Mouse (Mus musculus) left cerebral cortex, postnatal 10 days (tissue): ENCODE measurements around the gene Hrh1. TPM values are rescaled to one million over a fixed set of nuclear protein-coding genes. Genes with fewer than 3 reads are reported as not detected.

Source experiments
- DNase-seq, 2 experiments: peaks; one replicate each; pipeline ENCODE4 v3.0.0; 2021 to 2022; ENCODE audit warnings: low spot score in 2 of 2, mixed read lengths in 1 of 2; ENCODE audit errors: extremely low spot score in 1 of 2
- intact Hi-C: fragments of 180-260 bp; cut with DNase I; formaldehyde crosslinking; loops from one replicate; pipeline ENCODE4 v1.15.1; 2025
- total RNA-seq, 2 experiments: library from RNA; stranded (reverse); gene quantifications; 2 replicates each; pipeline ENCODE4 v1.2.3; 2021

Gene Hrh1
- total RNA-seq: 10 to 100 TPM; 13.7 to 15.8 TPM

DNA sequence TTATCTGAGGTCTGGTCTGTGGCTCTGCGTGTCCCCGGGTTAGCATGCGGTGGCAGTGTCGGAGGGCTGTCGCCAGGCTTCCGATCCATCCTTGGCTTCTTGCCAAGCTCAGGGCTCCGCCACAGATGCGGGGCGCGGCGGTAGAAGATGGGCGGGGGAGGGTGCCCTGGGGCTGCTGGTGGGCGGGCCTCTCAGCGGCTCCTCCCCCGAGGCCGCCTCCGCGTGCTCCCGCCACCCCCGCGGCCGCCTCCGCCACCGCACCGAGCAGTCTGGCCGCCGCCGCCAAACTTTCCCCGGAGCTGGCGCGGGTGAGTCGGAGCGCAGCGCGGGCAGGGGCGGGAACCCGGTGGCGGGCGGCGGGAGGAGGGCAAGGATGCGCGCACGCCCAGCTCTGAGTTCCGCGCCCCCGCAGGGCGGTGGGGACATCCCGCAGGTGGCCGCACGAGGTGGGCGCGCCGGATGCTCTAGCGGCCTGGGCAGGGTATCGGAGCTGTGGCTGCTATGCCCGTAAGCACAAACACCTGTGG, at the start of gene Hrh1:
Gene Hrh1, plus strand, starts transcription at position 246 of the 527 bp plus-strand sequence.
- DNase-seq: peak in 1 of 2 experiments; percentile 75
- intact Hi-C loops: loop anchor here (5.0 kb wide), 2 partner anchors 35 to 50 kb away; no protein-coding TSS in a partner anchor

DNA sequence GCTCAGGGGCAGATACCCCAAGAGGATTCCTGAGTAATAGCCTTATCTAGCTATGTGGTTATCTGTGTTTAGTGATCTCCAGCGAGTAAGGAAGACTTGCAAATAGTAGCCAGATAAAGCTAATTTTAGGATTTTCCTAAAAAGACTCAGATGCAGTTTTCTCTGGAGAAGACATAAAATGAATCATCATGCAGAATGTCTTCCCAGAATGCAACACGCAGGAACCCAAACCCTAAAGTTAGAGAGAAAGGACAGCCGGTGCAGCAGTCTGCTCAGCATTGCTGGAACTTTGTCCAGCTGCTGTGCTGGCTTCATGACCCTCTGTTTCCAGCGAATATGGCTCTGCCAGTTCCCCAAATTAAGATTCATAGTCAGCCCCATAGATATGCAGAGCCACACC, 43.1 kb upstream of the Hrh1 start:
- intact Hi-C loops: loop anchor here (10.0 kb wide), 1 partner anchor 100 kb away; no protein-coding TSS in a partner anchor
- DNase-seq: no peak

DNA sequence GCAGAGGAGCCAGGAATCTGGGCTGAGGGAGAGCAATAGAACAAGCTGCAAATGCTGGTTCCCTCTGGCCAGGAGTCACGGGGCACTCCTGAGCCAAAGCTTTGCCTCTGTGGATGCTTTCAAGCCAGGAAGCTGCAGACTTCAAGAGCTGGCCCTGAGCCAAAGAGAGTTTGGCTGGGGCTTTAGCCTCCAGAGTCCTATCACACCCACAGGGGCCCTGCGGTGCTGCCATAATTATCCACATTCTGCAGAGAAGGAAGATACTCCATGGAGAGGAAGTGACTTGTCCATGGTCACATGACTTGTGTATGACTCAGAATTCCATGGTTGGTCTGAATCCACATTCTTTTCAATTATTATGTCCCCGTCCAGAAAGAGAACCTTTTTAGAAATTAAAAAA, 39.6 kb upstream of the Hrh1 start:
- intact Hi-C loops: loop anchor here (10.0 kb wide), 1 partner anchor 97 kb away; no protein-coding TSS in a partner anchor
- DNase-seq: peak in 1 of 2 experiments; percentile 76

DNA sequence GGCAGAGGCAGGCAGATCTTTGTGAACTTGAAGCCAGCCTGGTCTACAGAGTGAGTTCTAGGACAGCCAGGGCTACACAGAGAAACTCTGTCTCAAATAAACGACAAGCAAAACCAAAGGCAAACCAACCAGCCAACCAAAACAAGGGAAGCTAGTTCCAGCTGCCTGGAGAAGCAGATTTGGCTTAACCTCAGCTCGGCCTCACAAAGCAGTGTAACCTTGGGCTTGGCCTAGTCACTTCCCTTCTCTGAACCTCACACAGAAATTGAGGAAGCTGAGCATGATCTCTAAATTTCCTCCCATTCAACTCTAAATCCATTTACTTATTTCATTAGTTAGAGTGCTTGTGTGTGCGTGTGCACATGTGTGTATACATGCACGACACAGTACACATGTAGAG, 35.4 kb upstream of the Hrh1 start:
- intact Hi-C loops: loop anchor here (5.0 kb wide), 1 partner anchor 35 kb away; the partner anchor contains the start of gene Hrh1

DNA sequence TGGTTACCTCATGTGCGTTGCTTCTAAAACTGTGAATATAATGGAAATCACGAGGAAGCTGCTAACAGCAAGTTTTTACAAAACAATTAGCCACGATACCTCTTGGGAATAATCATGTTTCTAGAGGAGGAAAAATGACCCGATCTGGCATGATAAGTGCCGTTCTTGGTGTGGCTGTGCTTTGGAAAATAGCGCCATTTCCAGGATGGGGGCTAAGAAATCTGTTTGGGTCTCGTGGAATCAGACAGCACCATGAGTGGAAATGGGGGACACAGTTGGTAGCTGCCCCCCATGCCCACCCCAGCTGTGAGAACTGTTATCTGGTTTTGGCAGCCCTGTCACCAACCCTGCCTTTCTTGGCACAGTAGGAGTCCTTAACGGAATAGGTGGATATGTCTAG, 34.0 kb upstream of the Hrh1 start:
- no peak for DNase-seq
- intact Hi-C loops: loop anchor here (5.0 kb wide), 1 partner anchor 34 kb away; the partner anchor contains the start of gene Hrh1

More for the DNA sequence above, 35.4 kb upstream of the Hrh1 start:
- no peak for DNase-seq

DNA sequence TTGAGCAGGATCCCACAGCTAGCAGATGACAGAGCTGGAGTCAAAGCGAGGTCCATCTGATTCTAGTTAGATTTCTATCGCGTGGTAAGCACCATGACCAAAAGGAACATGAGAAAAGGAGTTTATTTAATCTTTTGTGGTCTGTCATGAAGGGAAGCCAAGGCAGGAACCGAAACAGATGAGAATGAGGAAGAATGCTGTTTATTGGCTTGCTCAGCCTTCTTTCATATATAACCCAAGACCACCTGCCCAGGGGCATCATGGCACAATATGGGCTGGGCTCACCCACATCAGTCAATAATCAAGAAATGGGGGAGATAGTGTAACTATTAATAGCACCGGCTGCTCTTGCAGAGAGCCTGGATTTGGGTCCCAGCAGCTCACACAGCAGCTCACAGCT, 33.0 kb upstream of the Hrh1 start:
- intact Hi-C loops: loop anchor here (5.0 kb wide), 1 partner anchor 33 kb away; the partner anchor contains the start of gene Hrh1
- DNase-seq: no peak

DNA sequence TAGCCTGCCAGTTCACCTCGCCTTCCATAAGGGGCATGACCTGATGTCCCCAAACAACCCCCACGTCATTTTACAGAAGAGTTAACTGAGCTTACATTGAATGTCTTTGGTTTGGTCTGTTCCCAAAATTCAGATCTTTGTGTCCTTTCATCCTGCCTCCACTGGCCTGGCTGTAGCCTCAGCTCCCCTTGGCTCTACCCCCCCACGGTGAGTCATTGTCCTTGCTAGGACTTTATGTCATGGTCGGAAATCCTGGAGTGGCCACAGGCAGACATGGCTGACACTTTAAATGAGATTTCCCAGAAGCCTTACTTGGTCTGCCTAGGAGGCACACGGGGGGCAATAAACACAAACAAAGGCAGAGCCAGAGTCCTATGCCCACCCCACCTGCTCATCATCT, 31.5 kb upstream of the Hrh1 start:
- intact Hi-C loops: no loop called here
- no peak for DNase-seq

DNA sequence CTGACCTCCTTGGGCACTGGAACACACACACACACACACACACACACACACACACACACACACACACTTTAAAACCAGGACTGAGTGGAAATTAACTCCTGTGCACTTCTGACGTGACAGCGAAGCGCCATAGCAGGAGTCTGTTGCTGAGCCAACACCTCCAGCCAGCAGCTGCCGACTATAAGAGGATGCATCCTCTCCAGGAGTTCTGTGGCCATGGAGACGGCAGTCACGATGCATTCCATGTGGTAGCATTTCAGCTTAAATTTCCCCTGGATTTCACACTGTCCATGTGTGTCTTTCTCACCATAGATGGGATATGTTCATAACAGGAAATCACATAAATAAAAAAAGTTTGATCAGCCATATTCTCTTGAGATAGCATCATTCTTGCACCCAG, 30.1 kb upstream of the Hrh1 start:
- peak; percentile 48 to 76 for DNase-seq

DNA sequence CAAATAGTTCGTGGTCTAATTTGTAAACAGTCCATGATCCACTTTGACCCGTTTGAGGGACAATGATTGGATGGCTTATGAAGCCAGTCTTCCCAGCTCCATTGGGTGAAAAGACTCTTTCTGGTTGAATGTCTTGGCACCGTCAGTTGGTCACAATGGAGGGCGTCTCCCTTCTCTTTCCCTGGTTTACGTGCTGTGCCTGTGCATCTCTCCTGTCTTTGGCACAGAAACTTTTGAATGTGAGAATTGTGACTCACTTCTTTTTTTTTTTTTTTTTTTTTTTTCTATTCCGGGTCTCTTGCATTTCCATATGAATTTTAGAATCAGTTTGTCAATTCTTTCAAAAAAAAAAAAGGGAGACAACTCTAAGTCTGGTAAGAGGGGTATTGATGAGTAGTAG, 29.5 kb upstream of the Hrh1 start:
- no peak for DNase-seq
- intact Hi-C loops: no loop called here

More for the DNA sequence above, 30.1 kb upstream of the Hrh1 start:
- intact Hi-C loops: no loop called here

DNA sequence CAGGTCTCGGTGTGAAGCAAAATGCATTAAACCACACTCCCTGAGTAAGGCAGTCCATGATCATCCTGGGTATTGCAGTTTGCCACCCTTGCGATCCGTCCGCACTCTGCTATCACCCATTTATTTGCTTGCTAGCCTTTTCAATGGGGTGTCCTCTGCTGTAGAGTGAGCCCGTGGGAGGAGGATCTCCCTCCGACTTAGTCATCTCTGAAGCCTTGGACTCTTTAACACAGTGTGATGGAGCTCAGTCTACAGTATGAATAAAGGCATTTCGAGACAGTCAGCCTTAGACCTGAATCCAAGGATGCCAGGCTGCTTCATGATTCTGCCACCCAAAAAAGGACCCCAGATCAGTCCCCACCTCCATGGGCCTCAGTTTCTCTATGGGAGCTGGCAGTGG, 25.0 kb upstream of the Hrh1 start:
- DNase-seq: no peak
- intact Hi-C loops: no loop called here

DNA sequence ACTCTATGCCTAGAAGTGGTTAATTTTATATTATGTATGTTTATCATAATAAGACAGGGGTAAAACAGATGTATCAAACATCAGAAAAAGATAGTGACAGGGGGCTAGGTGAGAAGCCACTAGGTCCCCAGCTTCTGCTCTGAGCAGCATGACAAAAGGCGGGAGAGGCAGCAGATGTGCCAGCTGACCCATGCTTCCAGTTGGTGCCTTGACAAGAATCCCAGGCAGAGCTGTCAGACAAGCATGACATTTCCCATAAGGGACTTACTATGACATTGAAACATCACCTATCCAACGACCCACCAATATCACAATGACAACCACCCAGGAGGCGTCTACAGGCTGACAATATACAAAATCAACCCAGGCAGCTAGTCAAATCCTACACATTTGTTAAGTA, 16.9 kb upstream of the Hrh1 start:
- DNase-seq: no peak
- intact Hi-C loops: no loop called here

DNA sequence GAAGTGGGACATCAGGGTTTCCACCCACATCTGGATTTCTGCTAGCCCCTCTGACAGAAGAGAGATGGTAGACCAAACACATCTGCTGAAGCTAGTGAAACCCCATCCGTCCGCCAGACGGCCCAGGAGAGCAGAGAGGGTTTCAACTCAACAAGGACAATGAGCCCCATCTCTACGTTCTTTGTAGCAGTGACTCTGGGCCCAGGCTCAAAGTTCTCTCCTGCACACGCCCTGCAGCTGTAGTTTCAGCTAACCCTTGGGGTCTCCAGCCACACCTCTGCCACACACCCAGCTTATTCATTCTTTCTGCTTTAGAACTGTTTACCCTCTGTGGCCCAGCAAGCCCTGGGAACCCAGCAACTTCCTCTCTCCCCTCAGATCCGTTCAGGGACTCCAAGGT, 10.4 kb upstream of the Hrh1 start:
- no peak for DNase-seq

DNA sequence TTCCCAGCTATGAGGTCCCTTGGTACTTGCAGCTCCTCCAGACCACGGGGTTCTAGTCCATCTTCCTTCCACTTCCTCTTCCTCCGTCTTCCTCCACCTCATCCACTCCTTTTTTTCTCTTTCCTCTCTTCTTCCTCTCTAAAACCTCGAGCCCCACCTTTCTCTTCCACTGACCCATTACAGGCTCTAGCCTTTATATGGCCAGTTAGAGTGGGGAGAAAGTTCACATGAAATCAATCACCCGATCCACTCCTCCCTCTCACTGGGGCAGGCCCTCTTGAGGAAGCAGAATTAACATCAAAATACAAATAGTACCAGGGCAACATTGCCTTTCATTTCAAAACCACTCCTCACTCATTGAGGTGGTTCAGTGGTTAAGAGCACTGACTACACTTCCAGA, 9.9 kb upstream of the Hrh1 start:
- no peak for DNase-seq
- intact Hi-C loops: no loop called here

More for the DNA sequence above, 10.4 kb upstream of the Hrh1 start:
- intact Hi-C loops: no loop called here

DNA sequence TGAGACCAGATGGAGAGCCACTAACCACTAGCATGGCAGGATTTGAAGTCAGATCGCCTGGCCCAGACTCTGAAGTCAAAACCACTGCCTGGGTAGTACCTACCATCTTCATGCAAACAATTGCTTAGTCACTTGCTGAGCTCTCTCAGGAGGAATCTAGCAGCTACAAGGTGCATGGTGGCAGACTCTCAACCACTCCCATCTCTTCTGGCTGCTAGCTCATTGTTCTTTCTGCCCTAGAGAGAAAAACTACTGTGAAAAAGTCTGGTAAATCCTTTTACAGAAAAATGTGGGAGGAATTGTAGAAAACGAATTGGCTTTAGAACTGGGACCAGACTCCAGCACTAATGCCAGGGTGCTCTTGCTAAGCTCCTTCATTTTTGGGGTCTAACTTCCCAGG, 7.6 kb upstream of the Hrh1 start:
- intact Hi-C loops: no loop called here
- DNase-seq: no peak

DNA sequence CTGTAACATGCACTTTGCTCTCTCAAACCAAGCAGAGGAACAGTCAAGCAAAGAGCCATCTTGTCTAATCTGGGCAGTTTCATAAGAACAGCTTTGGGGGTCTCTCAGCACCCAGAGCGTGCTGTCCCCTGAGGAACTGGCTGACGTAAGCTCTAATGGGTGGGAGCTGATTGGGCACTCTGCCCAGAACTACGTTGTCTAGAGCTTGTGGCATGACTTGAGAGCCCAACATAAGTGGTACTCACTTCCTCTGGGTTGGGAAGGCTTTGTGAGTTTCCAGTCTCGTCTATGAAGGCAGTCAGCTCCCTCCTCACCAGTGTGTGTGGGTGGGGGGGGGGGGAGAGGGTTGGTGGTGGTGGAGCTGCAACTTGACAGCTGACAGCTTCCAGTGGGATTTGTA, 2.8 kb upstream of the Hrh1 start:
- no peak for DNase-seq
- intact Hi-C loops: loop anchor here (5.0 kb wide), 2 partner anchors 33 to 48 kb away; no protein-coding TSS in a partner anchor

DNA sequence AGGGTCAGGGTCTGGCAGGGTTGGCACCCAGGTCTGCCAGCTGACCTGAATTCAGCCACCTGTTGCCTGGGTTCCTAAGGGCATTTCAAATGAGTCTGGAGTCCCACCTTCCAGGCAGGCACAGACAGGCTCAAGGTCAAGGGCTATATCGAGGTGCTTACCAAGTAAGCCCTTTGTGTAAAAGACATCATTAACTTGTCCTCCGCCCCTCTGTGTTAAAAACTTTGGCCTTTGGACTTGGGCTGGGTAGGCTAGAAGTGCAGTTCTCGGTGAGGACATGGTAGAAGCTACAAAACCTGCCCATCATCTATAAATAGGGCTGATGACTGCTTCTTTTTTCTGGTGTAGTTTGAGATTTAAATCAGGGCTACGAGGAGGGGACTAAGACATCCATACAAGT, 1.1 kb upstream of the Hrh1 start:
- no peak for DNase-seq
- intact Hi-C loops: loop anchor here (5.0 kb wide), 2 partner anchors 34 to 49 kb away; no protein-coding TSS in a partner anchor

DNA sequence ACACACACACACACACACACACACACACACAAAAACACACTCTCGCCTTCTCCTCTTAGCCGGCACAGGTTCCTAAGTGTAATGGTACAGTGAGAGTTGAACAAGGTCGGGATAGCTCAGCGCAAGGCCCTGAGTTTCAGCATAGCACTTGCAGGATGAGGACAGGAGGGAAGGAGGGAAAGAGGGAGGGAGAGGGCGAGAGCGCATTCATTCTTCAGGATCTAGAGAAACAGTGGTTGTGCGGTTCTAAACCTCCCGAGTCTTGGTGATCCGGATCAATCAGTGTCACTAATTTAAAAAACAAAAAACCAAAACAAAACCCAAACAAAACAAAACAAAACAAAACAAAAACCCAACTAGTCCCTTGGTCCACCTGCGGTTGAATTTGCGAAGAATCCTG, 456 bp upstream of the Hrh1 start:
- DNase-seq: no peak
- intact Hi-C loops: loop anchor here (5.0 kb wide), 2 partner anchors 35 to 50 kb away; no protein-coding TSS in a partner anchor

DNA sequence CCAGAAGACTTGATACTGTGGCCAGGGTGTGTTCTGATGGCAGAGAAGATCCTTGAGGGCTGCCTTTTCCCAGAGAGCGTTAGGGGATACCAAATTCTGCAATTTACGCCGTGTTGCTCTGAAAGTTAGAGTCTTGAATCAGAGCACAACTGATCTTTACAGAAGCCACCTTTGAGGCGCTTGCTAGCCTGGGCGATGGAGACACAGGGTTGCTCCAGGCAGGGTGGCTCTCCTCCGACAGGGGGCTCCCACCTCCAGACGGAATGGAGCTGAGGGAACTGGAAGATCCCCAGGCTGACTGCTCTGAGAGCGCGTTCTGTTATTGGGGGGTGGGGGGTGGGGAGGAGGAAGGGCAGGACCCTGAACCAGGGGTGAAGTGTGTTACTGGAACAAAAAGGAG, 890 bp downstream of the Hrh1 start:
- intact Hi-C loops: loop anchor here (5.0 kb wide), 2 partner anchors 36 to 51 kb away; no protein-coding TSS in a partner anchor

DNA sequence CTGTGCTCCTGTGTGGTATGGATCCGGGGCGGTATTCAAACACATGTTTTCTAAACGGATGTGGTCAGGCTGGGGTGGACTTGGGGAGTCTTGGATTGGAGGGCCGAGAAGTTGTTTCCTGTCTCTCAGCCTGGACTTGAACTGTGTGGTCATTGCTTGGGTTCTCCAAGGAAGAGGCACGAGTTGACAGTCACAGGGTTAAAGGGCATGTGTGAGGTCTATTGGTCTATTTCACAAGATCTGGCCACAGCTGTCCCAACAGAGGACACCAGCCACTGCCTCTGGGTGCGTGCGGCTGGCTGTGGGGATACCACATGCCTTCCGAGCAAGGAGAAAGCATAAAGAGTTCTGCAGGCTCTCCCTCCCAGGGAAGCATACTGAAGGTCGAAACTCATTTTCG, 2.7 kb downstream of the Hrh1 start:
- no peak for DNase-seq
- intact Hi-C loops: no loop called here

More for the DNA sequence above, 890 bp downstream of the Hrh1 start:
- peak; percentile 52 to 78 for DNase-seq

DNA sequence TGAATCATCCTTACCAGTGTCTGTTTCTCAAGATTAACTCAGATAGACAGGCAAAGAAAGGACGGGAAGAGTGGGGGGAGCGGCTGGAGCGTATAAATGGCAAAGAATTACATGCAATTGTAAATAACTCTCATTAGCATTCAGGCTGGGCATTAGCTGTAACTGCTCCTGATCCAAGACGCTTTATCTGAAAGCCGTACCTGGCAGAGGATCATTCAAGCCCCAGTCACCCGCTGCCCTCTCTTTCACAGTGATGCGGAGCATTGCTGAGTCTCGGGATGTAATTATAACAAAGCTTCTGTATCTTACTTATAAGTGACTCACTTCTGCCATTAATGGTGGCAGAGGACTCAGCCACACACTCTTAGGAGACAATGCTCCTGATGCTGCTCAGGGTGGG, 3.1 kb downstream of the Hrh1 start:
- intact Hi-C loops: no loop called here

DNA sequence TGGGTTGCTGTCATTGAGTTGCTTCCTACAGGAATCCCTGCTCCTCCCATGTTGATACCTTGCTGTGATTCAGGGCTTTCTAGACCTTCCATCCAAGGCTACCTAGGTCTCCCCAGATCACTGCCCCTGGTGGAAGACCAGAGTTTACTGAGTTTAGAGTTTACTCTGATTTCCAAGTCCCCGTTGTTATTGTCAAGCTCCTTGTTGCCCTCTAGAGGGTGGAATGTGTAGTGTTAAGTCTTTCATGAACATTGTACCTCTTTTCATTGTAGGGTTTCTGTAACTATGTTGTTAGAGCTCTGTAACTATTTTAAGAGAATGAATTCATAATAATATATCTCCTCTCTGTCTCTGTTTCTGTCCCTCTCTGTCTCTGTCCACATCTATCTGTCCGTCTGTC, 4.4 kb downstream of the Hrh1 start:
- intact Hi-C loops: no loop called here
- DNase-seq: no peak

More for the DNA sequence above, 3.1 kb downstream of the Hrh1 start:
- no peak for DNase-seq
